Mouse (Mus musculus) C2C12 (cell line): Measurements from ENCODE around the gene Crisp4. TPM values are rescaled to one million over a fixed set of nuclear protein-coding genes. Genes with fewer than 3 reads are reported as not detected.

Experiments
- H3K27me3 ChIP-seq: one replicate; pipeline ENCODE4 v1.6.1; 2011; ENCODE audit not compliant: control insufficient read depth, insufficient read depth, insufficient read length
- H3K36me3 ChIP-seq: one replicate; pipeline ENCODE4 v1.6.1; 2011; ENCODE audit not compliant: control insufficient read depth, insufficient read depth
- H3K4me3 ChIP-seq: one replicate; pipeline ENCODE4 v1.5.1; 2011; ENCODE audit warnings: mild to moderate bottlenecking, control low read depth; ENCODE audit not compliant: poor library complexity, insufficient read depth, severe bottlenecking
- H3K79me2 ChIP-seq: one replicate; pipeline ENCODE4 v1.6.1; 2011; ENCODE audit not compliant: control insufficient read depth, insufficient read depth
- H3K79me3 ChIP-seq: one replicate; pipeline ENCODE4 v1.6.1; 2011; ENCODE audit warnings: low read depth, control low read depth
- H3ac ChIP-seq: one replicate; pipeline ENCODE3; 2011; ENCODE audit warnings: low read depth; ENCODE audit not compliant: control insufficient read depth, insufficient read length
- CEBPB ChIP-seq: IDR thresholded peaks from one replicate; pipeline ENCODE4 v1.6.1; 2011; ENCODE audit warnings: low read depth, mild to moderate bottlenecking, control low read depth, moderate library complexity
- CTCF ChIP-seq: IDR thresholded peaks from one replicate; pipeline ENCODE4 v1.5.1; 2011; ENCODE audit not compliant: control insufficient read depth, insufficient read depth, insufficient read length
- FOSL1 ChIP-seq: IDR thresholded peaks from one replicate; pipeline ENCODE4 v1.8.0; 2011; ENCODE audit warnings: mild to moderate bottlenecking, low read length; ENCODE audit not compliant: poor library complexity, insufficient read depth, severe bottlenecking
- MAX ChIP-seq: IDR thresholded peaks from one replicate; pipeline ENCODE4 v1.6.1; 2011; ENCODE audit warnings: mild to moderate bottlenecking, control low read depth
- MYOD1 ChIP-seq: IDR thresholded peaks from one replicate; pipeline ENCODE4 v1.6.1; 2011; ENCODE audit warnings: low read depth; ENCODE audit not compliant: control insufficient read depth, insufficient read length
- MYOG ChIP-seq: IDR thresholded peaks from one replicate; pipeline ENCODE4 v1.6.1; 2011; ENCODE audit not compliant: control insufficient read depth, insufficient read length; ENCODE audit errors: extremely low read depth
- USF1 ChIP-seq: IDR thresholded peaks from one replicate; pipeline ENCODE4 v1.6.1; 2011; ENCODE audit warnings: low read depth, mild to moderate bottlenecking, control low read depth, moderate library complexity
- polyA plus RNA-seq: library from polyadenylated mRNA; unstranded; fragments of >200 nt; fragmentation: generic; extraction: Trizol; gene quantifications from one replicate; pipeline ENCODE4 v1.2.1, GENCODE M21; 2012; ENCODE audit warnings: missing spikeins

The Crisp4 gene
- polyA plus RNA-seq, 1 experiment = not detected

GRCm38 (mm10) chr1:18105029-18105865 is 40.5 kb downstream of the Crisp4 start:
- Histone ChIP-seq H3K4me3 (no peak overlapping the region), H3K36me3 (no peaks in the 10 kb centered on the region), H3K27me3 (no peaks in the 10 kb centered on the region)

More at GRCm38 (mm10) chr1:18105029-18105865, 40.5 kb downstream of the Crisp4 start:
- no peaks in the 10 kb centered on the region for H3K79me2 ChIP-seq
- no peak for TF ChIP-seq CTCF
- TF ChIP-seq USF1 = no peak
- TF ChIP-seq FOSL1 = no peak
- TF ChIP-seq MYOD1 = no peak
- TF ChIP-seq MAX = no peak
- TF ChIP-seq CEBPB = no peak
- no peak for TF ChIP-seq MYOG
- no peaks in the 10 kb centered on the region for H3K79me3 ChIP-seq
- no peak overlapping the region for H3ac ChIP-seq

Other genes with a start within 250 kb of the Crisp4 start
- gene Defb18, start 91.5 kb upstream of the Crisp4 start, polyA plus RNA-seq = not detected
- 14.3 TPM for gene Defb41, start 119.2 kb upstream of the Crisp4 start, polyA plus RNA-seq